Mouse (Mus musculus): ENCODE data around the gene Nlrc4.

GRCm38 (mm10) chr17:74418171-74418570, 40.8 kb downstream of the Nlrc4 start:
- TF ChIP-seq CTCF (IDR thresholded peaks at IDR 0.05; ENCODE audit: insufficient read depth, low read length) (no peak), POLR2A (IDR thresholded peaks at IDR 0.05; ENCODE audit: borderline replicate concordance, extremely low read depth, low read depth, low read length) (no peak)
